Mouse (Mus musculus) neural tube, embryonic 10.5 days (tissue): ENCODE data around the gene Slc38a10.

Source experiments
- DNase-seq: peaks from one replicate; pipeline ENCODE4 v3.0.0-alpha.2; 2017; ENCODE audit warnings: low spot score; ENCODE audit errors: extremely low spot score

The Slc38a10 gene

GRCm38 (mm10) chr11:120140255-120140654, 10.9 kb downstream of the Slc38a10 start:
- DNase-seq: no peak

- no peak for DNase-seq
Measured at GRCm38 (mm10) chr11:120139309-120139731, 11.8 kb downstream of the Slc38a10 start.

- DNase-seq: no peak
Measured at GRCm38 (mm10) chr11:120137625-120138004, 13.5 kb downstream of the Slc38a10 start.

GRCm38 (mm10) chr11:120136796-120137624, 14.1 kb downstream of the Slc38a10 start:
- no peak for DNase-seq

- DNase-seq: no peak
Measured at GRCm38 (mm10) chr11:120136195-120136594, 15.0 kb downstream of the Slc38a10 start.

GRCm38 (mm10) chr11:120134847-120135530, 16.2 kb downstream of the Slc38a10 start:
- no peak for DNase-seq

GRCm38 (mm10) chr11:120134148-120134547, 17.0 kb downstream of the Slc38a10 start:
- no peak for DNase-seq

GRCm38 (mm10) chr11:120129281-120129680, 21.9 kb downstream of the Slc38a10 start:
- no peak for DNase-seq

- DNase-seq: no peak
Measured at GRCm38 (mm10) chr11:120126845-120127244, 24.3 kb downstream of the Slc38a10 start.

- no peak for DNase-seq
Measured at GRCm38 (mm10) chr11:120122126-120122525, 29.0 kb downstream of the Slc38a10 start.

GRCm38 (mm10) chr11:120120642-120121420, 30.3 kb downstream of the Slc38a10 start:
- DNase-seq: peak; percentile 51

- DNase-seq: no peak
Measured at GRCm38 (mm10) chr11:120119936-120120541, 31.1 kb downstream of the Slc38a10 start.

GRCm38 (mm10) chr11:120119108-120119507, 32.0 kb downstream of the Slc38a10 start:
- no peak for DNase-seq

- no peak for DNase-seq
Measured at GRCm38 (mm10) chr11:120117626-120118025, 33.5 kb downstream of the Slc38a10 start.

- DNase-seq: peak; percentile 32
Measured at GRCm38 (mm10) chr11:120114488-120115215, 36.5 kb downstream of the Slc38a10 start.

GRCm38 (mm10) chr11:120112136-120112535, 39.0 kb downstream of the Slc38a10 start:
- DNase-seq: no peak

- DNase-seq: peak; percentile 72
Measured at GRCm38 (mm10) chr11:120111033-120111432, 40.1 kb downstream of the Slc38a10 start.

GRCm38 (mm10) chr11:120110554-120110953, 40.6 kb downstream of the Slc38a10 start:
- no peak for DNase-seq

- DNase-seq: no peak
Measured at GRCm38 (mm10) chr11:120109558-120110210, 41.5 kb downstream of the Slc38a10 start.

GRCm38 (mm10) chr11:120107796-120108195, 43.4 kb downstream of the Slc38a10 start:
- no peak for DNase-seq
